Mouse (Mus musculus) brown adipose tissue, adult 24 weeks (tissue): Measurements from ENCODE around the gene Gm12800. TPM values are rescaled to one million over a fixed set of nuclear protein-coding genes. Genes with fewer than 3 reads are reported as not detected.
"Not testable (repeated sequence)": the region's sequence is repeated elsewhere in the genome, so short reads cannot be mapped to it uniquely, and the experiment has no call there.

Experiments used
- H3K27ac ChIP-seq: fragments of 200-500 bp; replicated peaks from 2 replicates; pipeline ENCODE4 v1.5.1; 2012; ENCODE audit warnings: low read depth, mild to moderate bottlenecking, low read length
- H3K4me1 ChIP-seq: fragments of 200-500 bp; 2 replicates; pipeline ENCODE4 v1.6.1; 2012; ENCODE audit warnings: low read length, mixed read lengths; ENCODE audit not compliant: control insufficient read depth, insufficient read depth, insufficient read length
- H3K4me3 ChIP-seq: fragments of 200-500 bp; 2 replicates; pipeline ENCODE4 v1.5.1; 2012; ENCODE audit warnings: low read depth, mild to moderate bottlenecking, low read length, moderate library complexity; ENCODE audit not compliant: insufficient read depth
- polyA plus RNA-seq: library from polyadenylated mRNA; stranded (reverse); fragments of >200 nt; gene quantifications from 2 replicates; pipeline ENCODE4 v1.2.4, GENCODE M21; 2012; ENCODE audit not compliant: missing spikeins, insufficient read depth, insufficient read length

The Gm12800 gene
- not detected in 2 replicates for polyA plus RNA-seq

GRCm38 (mm10) chr4:101908821-101909220 lies at the start of gene Gm12800:
Gene Gm12800 (plus strand): TSS chr4:101909121.
- not testable (repeated sequence) for H3K4me3 ChIP-seq, H3K27ac ChIP-seq, H3K4me1 ChIP-seq

GRCm38 (mm10) chr4:101860873-101861272 lies 48.0 kb upstream of the Gm12800 start:
- H3K27ac ChIP-seq = no peak overlapping the region
- no peaks in the 10 kb centered on the region for H3K4me1 ChIP-seq
- H3K4me3 ChIP-seq = no peak overlapping the region

GRCm38 (mm10) chr4:101862289-101862688 lies 46.6 kb upstream of the Gm12800 start:
- Histone ChIP-seq H3K4me1 (no peaks in the 10 kb centered on the region), H3K4me3 (no peak overlapping the region), H3K27ac (no peak overlapping the region)

GRCm38 (mm10) chr4:101872031-101872430 lies 36.9 kb upstream of the Gm12800 start:
- H3K4me3 ChIP-seq, H3K27ac ChIP-seq, H3K4me1 ChIP-seq: not testable (repeated sequence)

- H3K4me3 ChIP-seq, H3K27ac ChIP-seq, H3K4me1 ChIP-seq: not testable (repeated sequence)
Measured at GRCm38 (mm10) chr4:101875687-101876086, 33.2 kb upstream of the Gm12800 start.

GRCm38 (mm10) chr4:101883641-101884040 lies 25.3 kb upstream of the Gm12800 start:
- no peak overlapping the region for H3K27ac ChIP-seq
- H3K4me1 ChIP-seq = no peaks in the 10 kb centered on the region
- H3K4me3 ChIP-seq = no peak overlapping the region

GRCm38 (mm10) chr4:101889377-101889776 lies 19.5 kb upstream of the Gm12800 start:
- H3K4me1 ChIP-seq = no peaks in the 10 kb centered on the region
- no peak overlapping the region for H3K4me3 ChIP-seq
- no peak overlapping the region for H3K27ac ChIP-seq

GRCm38 (mm10) chr4:101893656-101894420 lies 15.1 kb upstream of the Gm12800 start, which contains the start of gene C130073F10Rik:
Gene C130073F10Rik (minus strand): TSS chr4:101893789.
- Histone ChIP-seq H3K27ac (no peak within 1 kb of the TSS), H3K4me1 (no peaks in the 10 kb centered on the region), H3K4me3 (no peak within 1 kb of the TSS)

- H3K27ac ChIP-seq, H3K4me1 ChIP-seq, H3K4me3 ChIP-seq: not testable (repeated sequence)
Measured at GRCm38 (mm10) chr4:101940107-101940506, 31.2 kb downstream of the Gm12800 start, which contains the start of gene Gm12794. Gene Gm12794 (plus strand): TSS chr4:101940407.

Other genes starting within 250 kb of the Gm12800 start
- gene Lepr, start 191.7 kb upstream of the Gm12800 start, polyA plus RNA-seq = 0.58 and 0.99 TPM in 2 replicates
- not detected in 2 replicates for gene B020004J07Rik, start 65.1 kb upstream of the Gm12800 start, polyA plus RNA-seq
- gene C130073F10Rik, start 15.3 kb upstream of the Gm12800 start, polyA plus RNA-seq = not detected in 2 replicates
- gene Gm12794, start 31.3 kb downstream of the Gm12800 start, polyA plus RNA-seq = not detected in 2 replicates
- not detected in 2 replicates for gene Gm12790, start 71.9 kb downstream of the Gm12800 start, polyA plus RNA-seq
- gene Gm12789, start 77.5 kb downstream of the Gm12800 start, polyA plus RNA-seq = not detected in 2 replicates
- gene Pde4b, start 178.4 kb downstream of the Gm12800 start, polyA plus RNA-seq = 4.9 and 5.3 TPM in 2 replicates